Mouse (Mus musculus) hindbrain, embryonic 14.5 days (tissue): ENCODE measurements around the gene Tm4sf4. TPM values are rescaled to one million over a fixed set of nuclear protein-coding genes. Genes with fewer than 3 reads are reported as not detected.

Source experiments
- ATAC-seq: fragments of 200-750 bp; cut with Nextera tagmentation; 2 replicates; pipeline ENCODE4 v1.8.0; 2017; ENCODE audit warnings: moderate number of reproducible peaks, mild to moderate bottlenecking, moderate TSS enrichment, moderate library complexity; ENCODE audit not compliant: low FRiP score
- DNase-seq: peaks from one replicate; pipeline ENCODE4 v3.0.0-alpha.2; 2015; ENCODE audit warnings: low spot score
- H3K27ac ChIP-seq: fragments of 300-500 bp; sonication (generic); 2 replicates; pipeline ENCODE4 v1.5.1; 2014; ENCODE audit warnings: mild to moderate bottlenecking, moderate library complexity
- H3K27me3 ChIP-seq: fragments of 300-500 bp; sonication (generic); 2 replicates; pipeline ENCODE4 v1.6.1; 2014; ENCODE audit warnings: mild to moderate bottlenecking, low read length, mixed read lengths; ENCODE audit not compliant: control insufficient read depth, insufficient read depth
- H3K36me3 ChIP-seq: fragments of 300-500 bp; sonication (generic); replicated peaks from 2 replicates; pipeline ENCODE4 v1.6.1; 2014; ENCODE audit not compliant: control insufficient read depth, insufficient read depth
- H3K4me1 ChIP-seq: fragments of 300-500 bp; sonication (generic); replicated peaks from 2 replicates; pipeline ENCODE4 v1.6.1; 2014; ENCODE audit warnings: antibody characterized with exemption, low read length, mixed read lengths; ENCODE audit not compliant: control insufficient read depth, insufficient read depth
- H3K4me2 ChIP-seq: fragments of 300-500 bp; sonication (generic); replicated peaks from 2 replicates; pipeline ENCODE4 v1.6.1; 2014; ENCODE audit warnings: mild to moderate bottlenecking, moderate library complexity
- H3K4me3 ChIP-seq: fragments of 300-500 bp; sonication (generic); replicated peaks from 2 replicates; pipeline ENCODE4 v1.5.1; 2014; ENCODE audit warnings: mild to moderate bottlenecking, low read length
- H3K9ac ChIP-seq: fragments of 300-500 bp; sonication (generic); 2 replicates; pipeline ENCODE4 v1.6.1; 2014
- H3K9me3 ChIP-seq: fragments of 300-500 bp; sonication (generic); 2 replicates; pipeline ENCODE4 v1.6.1; 2016; ENCODE audit warnings: low read length; ENCODE audit not compliant: control insufficient read depth
- WGBS: fragments of 180-500 bp; shearing (Covaris S2); extraction: QIAGEN DNeasy Blood & Tissue Kit; methylation state at CpG from one replicate; pipeline ENCODE4 v1.1.7; 2014; 5-methylcytosine and 5-hydroxymethylcytosine counted together
- polyA plus RNA-seq: library from polyadenylated mRNA; unstranded; fragments of >200 nt; fragmentation: Nextera tagmentation; extraction: Ambion mirVana; gene quantifications from 2 replicates; pipeline ENCODE4 v1.2.1, GENCODE M21; 2014

Tm4sf4 gene
- 0.18 and 0.76 TPM in 2 replicates for polyA plus RNA-seq

- Histone ChIP-seq H3K4me2 (no peak within 1 kb of the TSS), H3K27ac (no peak within 1 kb of the TSS), H3K36me3 (no peaks in the 10 kb centered on the region), H3K27me3 (no peaks in the 10 kb centered on the region), H3K9me3 (no peaks in the 10 kb centered on the region), H3K4me1 (0 out of 2 replicates have a peak, but pooled peaks cover 3% of the 10 kb centered on the region), H3K9ac (no peak within 1 kb of the TSS), H3K4me3 (no peak within 1 kb of the TSS)
- ATAC-seq: no peak
- no peak for DNase-seq
- 60% methylated on average over 10 of the region's 10 CpGs for WGBS
These were observed at the start of gene Tm4sf4 for GRCm38 (mm10) chr3:57425089-57425730. Gene Tm4sf4, plus strand, starts transcription at chr3:57425314.

- no peaks in the 10 kb centered on the region for H3K36me3 ChIP-seq
These were observed 38.7 kb upstream of the Tm4sf4 start for GRCm38 (mm10) chr3:57386423-57386822.

GRCm38 (mm10) chr3:57386895-57387294 lies 38.2 kb upstream of the Tm4sf4 start:
- H3K4me1 ChIP-seq: no peaks in the 10 kb centered on the region
- 67% methylated on average over 2 of the region's 2 CpGs for WGBS
- ATAC-seq: no peak

More at GRCm38 (mm10) chr3:57386423-57386822, 38.7 kb upstream of the Tm4sf4 start:
- Histone ChIP-seq H3K4me1 (no peaks in the 10 kb centered on the region), H3K4me3 (no peak overlapping the region), H3K9ac (no peak overlapping the region), H3K9me3 (no peaks in the 10 kb centered on the region), H3K27me3 (no peaks in the 10 kb centered on the region), H3K27ac (no peak overlapping the region), H3K4me2 (no peak overlapping the region)
- ATAC-seq (no peak), DNase-seq (no peak)
- 91% methylated on average over 6 of the region's 6 CpGs for WGBS

GRCm38 (mm10) chr3:57387593-57387992 lies 37.5 kb upstream of the Tm4sf4 start:
- Histone ChIP-seq H3K36me3 (no peaks in the 10 kb centered on the region), H3K4me1 (no peaks in the 10 kb centered on the region), H3K27ac (no peak overlapping the region), H3K4me3 (no peak overlapping the region), H3K9ac (no peak overlapping the region), H3K9me3 (no peaks in the 10 kb centered on the region), H3K4me2 (no peak overlapping the region), H3K27me3 (no peaks in the 10 kb centered on the region)
- ATAC-seq: no peak
- 81% methylated on average over 2 of the region's 2 CpGs for WGBS
- DNase-seq: no peak

More at GRCm38 (mm10) chr3:57386895-57387294, 38.2 kb upstream of the Tm4sf4 start:
- DNase-seq: no peak
- Histone ChIP-seq H3K27me3 (no peaks in the 10 kb centered on the region), H3K4me3 (no peak overlapping the region), H3K4me2 (no peak overlapping the region), H3K36me3 (no peaks in the 10 kb centered on the region), H3K9ac (no peak overlapping the region), H3K9me3 (no peaks in the 10 kb centered on the region), H3K27ac (no peak overlapping the region)

- no peak for DNase-seq
These were observed 13.6 kb upstream of the Tm4sf4 start for GRCm38 (mm10) chr3:57411535-57411934.

GRCm38 (mm10) chr3:57420233-57420632 lies 4.9 kb upstream of the Tm4sf4 start:
- 61% methylated on average over 2 of the region's 2 CpGs for WGBS
- H3K4me3 ChIP-seq: no peak overlapping the region
- no peaks in the 10 kb centered on the region for H3K9me3 ChIP-seq
- no peak overlapping the region for H3K9ac ChIP-seq
- H3K36me3 ChIP-seq: no peaks in the 10 kb centered on the region
- H3K27me3 ChIP-seq: no peaks in the 10 kb centered on the region
- 0 out of 2 replicates have a peak, but pooled peaks cover 3% of the 10 kb centered on the region for H3K4me1 ChIP-seq
- ATAC-seq (no peak), DNase-seq (no peak)
- H3K4me2 ChIP-seq: no peak overlapping the region
- no peak overlapping the region for H3K27ac ChIP-seq

More at GRCm38 (mm10) chr3:57411535-57411934, 13.6 kb upstream of the Tm4sf4 start:
- Histone ChIP-seq H3K9ac (no peak overlapping the region), H3K9me3 (no peaks in the 10 kb centered on the region), H3K27me3 (no peaks in the 10 kb centered on the region), H3K27ac (no peak overlapping the region), H3K4me2 (no peak overlapping the region), H3K4me1 (no peaks in the 10 kb centered on the region), H3K4me3 (no peak overlapping the region), H3K36me3 (no peaks in the 10 kb centered on the region)
- ATAC-seq: no peak
- WGBS: 88% methylated on average over 4 of the region's 4 CpGs

- WGBS: 90% methylated on average over 1 of the region's 1 CpGs
- Histone ChIP-seq H3K36me3 (no peaks in the 10 kb centered on the region), H3K4me3 (no peak overlapping the region), H3K27me3 (no peaks in the 10 kb centered on the region), H3K4me1 (0 out of 2 replicates have a peak, but pooled peaks cover 3% of the 10 kb centered on the region), H3K4me2 (no peak overlapping the region), H3K9ac (no peak overlapping the region), H3K27ac (no peak overlapping the region), H3K9me3 (no peaks in the 10 kb centered on the region)
- ATAC-seq (no peak), DNase-seq (no peak)
These were observed 4.5 kb upstream of the Tm4sf4 start for GRCm38 (mm10) chr3:57420660-57421059.

- H3K27me3 ChIP-seq: no peaks in the 10 kb centered on the region
- 0 out of 2 replicates have a peak, but pooled peaks cover 3% of the 10 kb centered on the region for H3K4me1 ChIP-seq
- no peak overlapping the region for H3K4me2 ChIP-seq
- no peaks in the 10 kb centered on the region for H3K36me3 ChIP-seq
- no peak for DNase-seq
- 92% methylated on average over 11 of the region's 11 CpGs for WGBS
- H3K9me3 ChIP-seq: no peaks in the 10 kb centered on the region
- ATAC-seq: no peak
- H3K27ac ChIP-seq: no peak overlapping the region
- H3K9ac ChIP-seq: no peak overlapping the region
- no peak overlapping the region for H3K4me3 ChIP-seq
These were observed 1.2 kb downstream of the Tm4sf4 start for GRCm38 (mm10) chr3:57426351-57426750.

GRCm38 (mm10) chr3:57428682-57429464 lies 3.8 kb downstream of the Tm4sf4 start:
- H3K4me3 ChIP-seq: no peak overlapping the region
- no peaks in the 10 kb centered on the region for H3K9me3 ChIP-seq
- H3K27ac ChIP-seq: no peak overlapping the region
- 62% methylated on average over 5 of the region's 5 CpGs for WGBS
- no peak for ATAC-seq
- H3K4me2 ChIP-seq: no peak overlapping the region
- H3K27me3 ChIP-seq: no peaks in the 10 kb centered on the region
- H3K9ac ChIP-seq: no peak overlapping the region
- H3K36me3 ChIP-seq: no peaks in the 10 kb centered on the region
- no peak for DNase-seq
- 0 out of 2 replicates have a peak, but pooled peaks cover 3% of the 10 kb centered on the region for H3K4me1 ChIP-seq
